In genomic region chr13:55099066-55099725, GRCm38 (mm10) we compare ENCODE assay signal across 8 mouse cellular contexts. TPM values are rescaled to one million over a fixed set of nuclear protein-coding genes. Genes with fewer than 3 reads are reported as not detected.
DNase-seq lines count a peak whose midpoint lies in the region; ATAC-seq and TF ChIP-seq lines count a peak whose summit lies in the region.

No protein-coding gene starts in this region.

- WGBS in heart, embryonic 10.5 days, result 30% methylated on average over 20 of the region's 20 CpGs
- 33% methylated on average over 20 of the region's 20 CpGs for WGBS in kidney, embryonic 15.5 days
- WGBS in lung, postnatal 0 days, result 22% methylated on average over 20 of the region's 20 CpGs
- 10% methylated on average over 20 of the region's 20 CpGs for WGBS in small intestine, adult 2 months

- TF ChIP-seq CTCF in lung, postnatal 0 days (IDR thresholded peaks at IDR 0.05), result no peak
- TF ChIP-seq CTCF in small intestine, adult 2 months (IDR thresholded peaks at IDR 0.05; ENCODE audit: extremely low read depth, insufficient read length, insufficient replicate concordance, low read depth, low read length), result no peak

- no peaks in the 10 kb centered on the region for H3K27me3 ChIP-seq in heart, embryonic 10.5 days (ENCODE audit: insufficient read depth, poor library complexity, severe bottlenecking)
- H3K27me3 ChIP-seq in kidney, embryonic 15.5 days, result no peaks in the 10 kb centered on the region
- no peaks in the 10 kb centered on the region for H3K27me3 ChIP-seq in lung, postnatal 0 days (replicated peaks; ENCODE audit: insufficient read depth, low read length)
- H3K27me3 ChIP-seq in small intestine, adult 2 months (ENCODE audit: control insufficient read depth, insufficient read depth, low read length), result no peaks in the 10 kb centered on the region

- peak; percentile 25 for DNase-seq in right cerebral cortex, postnatal 4 days
- DNase-seq in right cerebral cortex, adult 18-20 months, result no peak
- DNase-seq in c-Kit-negative CD71-positive TER-119-positive erythroid progenitor cells, embryonic 14.5 days (ENCODE audit: low read depth, low spot score), result peak; percentile 41
- peak; percentile 80 for DNase-seq in heart, embryonic 10.5 days (ENCODE audit: low spot score)
- DNase-seq in lung, postnatal 0 days (ENCODE audit: low spot score), result peak; percentile 57
- no peak for DNase-seq in gastrocnemius, postnatal 4 days (ENCODE audit: low spot score in 2 of 2)

- H3K9ac ChIP-seq in kidney, embryonic 15.5 days, result peak overlapping the region; percentile 90
- H3K9ac ChIP-seq in lung, postnatal 0 days (replicated peaks; ENCODE audit: low read depth), result peak overlapping the region; percentile 88

- ATAC-seq in kidney, embryonic 15.5 days (replicated peaks; ENCODE audit: low FRiP score), result no peak
- no peak for ATAC-seq in lung, postnatal 0 days

- peak overlapping the region; percentile 69 for H3K4me2 ChIP-seq in kidney, embryonic 15.5 days
- H3K4me2 ChIP-seq in lung, postnatal 0 days (replicated peaks; ENCODE audit: low read depth, low read length), result peak overlapping the region; percentile 68

- peak overlapping the region; percentile 92 for H3K4me3 ChIP-seq in heart, embryonic 10.5 days
- H3K4me3 ChIP-seq in kidney, embryonic 15.5 days (replicated peaks), result peak overlapping the region; percentile 94
- peak overlapping the region; percentile 90 for H3K4me3 ChIP-seq in lung, postnatal 0 days (ENCODE audit: low read depth, low read length)
- peak overlapping the region; percentile 86 for H3K4me3 ChIP-seq in small intestine, adult 2 months (ENCODE audit: low read depth, low read length)

- peak overlapping the region; percentile 97 for H3K27ac ChIP-seq in heart, embryonic 10.5 days
- H3K27ac ChIP-seq in kidney, embryonic 15.5 days, result peak overlapping the region; percentile 94
- peak overlapping the region; percentile 94 for H3K27ac ChIP-seq in lung, postnatal 0 days (ENCODE audit: low read length)
- H3K27ac ChIP-seq in small intestine, adult 2 months (ENCODE audit: insufficient read depth, low read depth, low read length), result peak overlapping the region; percentile 47; the same call in 1 of the 2 replicates

- no peak for TF ChIP-seq EP300 in lung, postnatal 0 days (IDR thresholded peaks at IDR 0.05)

- no peaks in the 10 kb centered on the region for H3K9me3 ChIP-seq in heart, embryonic 10.5 days
- no peaks in the 10 kb centered on the region for H3K9me3 ChIP-seq in kidney, embryonic 15.5 days (replicated peaks)
- H3K9me3 ChIP-seq in lung, postnatal 0 days (ENCODE audit: low read length), result no peaks in the 10 kb centered on the region

- no peaks in the 10 kb centered on the region for H3K36me3 ChIP-seq in heart, embryonic 10.5 days
- H3K36me3 ChIP-seq in kidney, embryonic 15.5 days, result no peaks in the 10 kb centered on the region
- H3K36me3 ChIP-seq in lung, postnatal 0 days (ENCODE audit: insufficient read depth, low read length), result no peaks in the 10 kb centered on the region
- no peaks in the 10 kb centered on the region for H3K36me3 ChIP-seq in small intestine, adult 2 months (ENCODE audit: control insufficient read depth, insufficient read depth, low read length)

- peaks cover 10% of the 10 kb centered on the region; the same call in 1 of the 2 replicates for H3K4me1 ChIP-seq in heart, embryonic 10.5 days
- peaks cover 11% of the 10 kb centered on the region; the same call in 1 of the 2 replicates for H3K4me1 ChIP-seq in kidney, embryonic 15.5 days
- 0 out of 2 replicates have a peak, but pooled peaks cover 3% of the 10 kb centered on the region for H3K4me1 ChIP-seq in lung, postnatal 0 days (ENCODE audit: insufficient read depth, low read depth, low read length)
- H3K4me1 ChIP-seq in small intestine, adult 2 months (ENCODE audit: control insufficient read depth, insufficient read depth, insufficient read length, low read length), result no peaks in the 10 kb centered on the region

- TF ChIP-seq POLR2A in small intestine, adult 2 months (IDR thresholded peaks at IDR 0.05; ENCODE audit: low read depth, low read length), result no peak

RNA-seq across cellular contexts. Expression of gene Uimc1, which starts 0.9 kb away (rescaled TPM):
- 16.1 and 18.9 TPM in 2 replicates for polyA plus RNA-seq in heart, embryonic 10.5 days (2016; fragmentation: Nextera tagmentation; extraction: Ambion mirVana)
- 23.9 and 24.3 TPM in 2 replicates for polyA plus RNA-seq in kidney, embryonic 15.5 days (2015; fragmentation: Nextera tagmentation; extraction: Ambion mirVana)
- 21.6 and 24.3 TPM in 2 replicates for polyA plus RNA-seq in lung, postnatal 0 days (2015; fragmentation: Nextera tagmentation; extraction: Ambion mirVana)
- 0.61 and 1.5 TPM in 2 replicates for polyA plus RNA-seq in small intestine, adult 2 months (2012; rRNA removed)
- 10 to 100 TPM; 24.9 to 28.5 TPM for total RNA-seq in gastrocnemius, postnatal 4 days (2021)

RNA-seq across cellular contexts. Expression of gene Zfp346, which starts 5.9 kb away (rescaled TPM):
- polyA plus RNA-seq in heart, embryonic 10.5 days (2016; fragmentation: Nextera tagmentation; extraction: Ambion mirVana), result 18.1 and 20.4 TPM in 2 replicates
- 20.0 and 21.5 TPM in 2 replicates for polyA plus RNA-seq in kidney, embryonic 15.5 days (2015; fragmentation: Nextera tagmentation; extraction: Ambion mirVana)
- polyA plus RNA-seq in lung, postnatal 0 days (2015; fragmentation: Nextera tagmentation; extraction: Ambion mirVana), result 6.9 and 7.9 TPM in 2 replicates
- polyA plus RNA-seq in small intestine, adult 2 months (2012; rRNA removed), result 4.0 and 4.1 TPM in 2 replicates
- total RNA-seq in gastrocnemius, postnatal 4 days (2021), result 10 to 100 TPM; 22.2 to 24.2 TPM

RNA-seq across cellular contexts. Expression of gene Gm17617, which starts 34.2 kb away (rescaled TPM):
- polyA plus RNA-seq in heart, embryonic 10.5 days (2016; fragmentation: Nextera tagmentation; extraction: Ambion mirVana), result not detected in 2 replicates
- not detected in 2 replicates for polyA plus RNA-seq in kidney, embryonic 15.5 days (2015; fragmentation: Nextera tagmentation; extraction: Ambion mirVana)
- polyA plus RNA-seq in lung, postnatal 0 days (2015; fragmentation: Nextera tagmentation; extraction: Ambion mirVana), result not detected in 2 replicates
- not detected in 2 replicates for polyA plus RNA-seq in small intestine, adult 2 months (2012; rRNA removed)
- not detected for total RNA-seq in gastrocnemius, postnatal 4 days (2021)

RNA-seq across cellular contexts. Expression of gene Fgfr4, which starts 53.2 kb away (rescaled TPM):
- polyA plus RNA-seq in heart, embryonic 10.5 days (2016; fragmentation: Nextera tagmentation; extraction: Ambion mirVana), result 0.46 and 3.5 TPM in 2 replicates
- polyA plus RNA-seq in kidney, embryonic 15.5 days (2015; fragmentation: Nextera tagmentation; extraction: Ambion mirVana), result 16.4 and 19.8 TPM in 2 replicates
- 18.9 and 19.3 TPM in 2 replicates for polyA plus RNA-seq in lung, postnatal 0 days (2015; fragmentation: Nextera tagmentation; extraction: Ambion mirVana)
- polyA plus RNA-seq in small intestine, adult 2 months (2012; rRNA removed), result 2.9 and 4.8 TPM in 2 replicates
- total RNA-seq in gastrocnemius, postnatal 4 days (2021), result 10 to 100 TPM; 46.1 to 46.6 TPM

Comparison
In these comparisons a context has a peak if more than half of its experiments do, and no peak if none do; other contexts are left out.
1. DNase-seq: peak in right cerebral cortex, postnatal 4 days (single experiment), c-Kit-negative CD71-positive TER-119-positive erythroid progenitor cells, embryonic 14.5 days (single experiment), heart, embryonic 10.5 days (single experiment) and lung, postnatal 0 days (single experiment); none in right cerebral cortex, adult 18-20 months (single experiment) and gastrocnemius, postnatal 4 days (0 of 2).
2. H3K27ac ChIP-seq: peak in every context shown above with its lines; median percentile 97 in heart, embryonic 10.5 days; 94 in kidney, embryonic 15.5 days; 94 in lung, postnatal 0 days; 47 in small intestine, adult 2 months.
3. Peak in every context shown above with its lines, with median percentiles within 50 percentile points of each other: H3K4me3 ChIP-seq.